Mouse (Mus musculus) spleen, adult 2 months (tissue): ENCODE measurements around the gene Rrn3.

Experiments used
- CTCF ChIP-seq: fragments of 200-500 bp; IDR thresholded peaks from 2 replicates; pipeline ENCODE4 v1.5.1; 2011; ENCODE audit warnings: mild to moderate bottlenecking, inconsistent platforms; ENCODE audit not compliant: insufficient read depth, insufficient read length, insufficient replicate concordance; ENCODE audit errors: extremely low read depth
- POLR2A ChIP-seq: fragments of 200-500 bp; IDR thresholded peaks from 2 replicates; pipeline ENCODE4 v1.6.1; 2011; ENCODE audit warnings: low read depth, low read length, inconsistent platforms

GRCm38 (mm10) chr16:13749306-13749705, 31.2 kb upstream of the Rrn3 start:
- no peak for TF ChIP-seq CTCF
- no peak for TF ChIP-seq POLR2A
